Mouse (Mus musculus) spleen, adult 2 months (tissue): Measurements from ENCODE around the gene Lrpap1.

Source experiments
- CTCF ChIP-seq: fragments of 200-500 bp; IDR thresholded peaks from 2 replicates; pipeline ENCODE4 v1.5.1; 2011; ENCODE audit warnings: mild to moderate bottlenecking, inconsistent platforms; ENCODE audit not compliant: insufficient read depth, insufficient read length, insufficient replicate concordance; ENCODE audit errors: extremely low read depth
- POLR2A ChIP-seq: fragments of 200-500 bp; IDR thresholded peaks from 2 replicates; pipeline ENCODE4 v1.6.1; 2011; ENCODE audit warnings: low read depth, low read length, inconsistent platforms

DNA sequence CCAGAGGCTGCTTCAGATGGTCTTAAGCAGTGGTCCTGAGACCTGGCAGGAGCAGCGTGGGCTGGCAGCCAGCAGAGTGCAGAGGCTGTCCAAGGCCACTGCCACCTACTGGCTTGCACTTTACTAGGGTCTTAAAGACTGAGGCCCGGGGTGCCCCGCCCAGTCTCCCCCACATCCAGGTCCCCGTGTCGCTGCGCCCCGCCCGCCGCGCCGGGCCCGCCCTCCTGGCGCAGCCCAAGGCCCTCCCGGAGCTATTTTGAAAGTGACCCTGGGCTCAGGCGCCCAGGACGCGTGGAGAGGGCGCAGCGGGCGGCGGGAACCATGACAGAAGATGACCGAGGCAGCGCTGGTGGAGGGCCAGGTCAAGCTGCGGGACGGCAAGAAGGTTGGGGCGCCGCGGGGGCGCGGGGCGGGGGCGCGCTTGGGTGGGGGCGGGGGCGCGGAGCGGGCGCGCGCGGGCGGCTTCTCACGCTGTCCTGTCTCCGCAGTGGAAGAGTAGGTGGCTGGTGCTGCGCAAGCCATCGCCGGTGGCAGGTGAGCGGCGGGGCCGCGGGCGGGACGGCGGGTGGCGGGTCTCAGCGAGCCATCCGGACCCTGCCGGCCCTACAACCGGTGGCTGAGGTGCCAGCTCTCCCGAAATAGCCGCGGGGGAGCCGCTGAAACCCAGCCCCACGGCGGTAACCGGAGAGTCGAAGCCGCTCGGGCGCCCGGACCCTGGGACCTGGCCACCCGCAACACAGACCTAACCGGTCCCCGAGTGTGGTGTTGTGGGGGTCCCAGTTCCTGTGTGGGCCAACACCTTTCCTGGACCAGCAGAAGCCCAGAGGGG is 48.7 kb downstream of the Lrpap1 start, which contains the start of gene Dok7:
- TF ChIP-seq POLR2A (no peak), CTCF (no peak)
